Mouse (Mus musculus) embryonic facial prominence, embryonic 14.5 days (tissue): ENCODE data around the gene Usp1. TPM values are rescaled to one million over a fixed set of nuclear protein-coding genes. Genes with fewer than 3 reads are reported as not detected.
A peak's percentile ranks its signal among the peaks of the same experiment; 100 is the strongest.

Experiments
- ATAC-seq: fragments of 200-750 bp; cut with Nextera tagmentation; 2 replicates; pipeline ENCODE4 v1.8.0; 2017; ENCODE audit warnings: low read depth, moderate number of reproducible peaks, moderate TSS enrichment
- DNase-seq: peaks from one replicate; pipeline ENCODE4 v3.0.0-alpha.2; 2015; ENCODE audit warnings: low spot score
- H3K27ac ChIP-seq: fragments of 300-500 bp; sonication (generic); replicated peaks from 2 replicates; pipeline ENCODE4 v1.5.1; 2014; ENCODE audit warnings: low read depth, mild to moderate bottlenecking, low read length, moderate library complexity
- H3K27me3 ChIP-seq: fragments of 300-500 bp; sonication (generic); replicated peaks from 2 replicates; pipeline ENCODE4 v1.6.1; 2014; ENCODE audit warnings: low read length; ENCODE audit not compliant: control insufficient read depth, insufficient read depth
- H3K36me3 ChIP-seq: fragments of 300-500 bp; sonication (generic); 2 replicates; pipeline ENCODE4 v1.6.1; 2014; ENCODE audit warnings: low read length, mixed read lengths; ENCODE audit not compliant: control insufficient read depth, insufficient read depth
- H3K4me1 ChIP-seq: fragments of 300-500 bp; sonication (generic); 2 replicates; pipeline ENCODE4 v1.6.1; 2014; ENCODE audit warnings: antibody characterized with exemption, low read length; ENCODE audit not compliant: control insufficient read depth, insufficient read depth
- H3K4me2 ChIP-seq: fragments of 300-500 bp; sonication (generic); 2 replicates; pipeline ENCODE4 v1.6.1; 2014; ENCODE audit warnings: low read depth, mild to moderate bottlenecking, low read length, moderate library complexity, mixed read lengths
- H3K4me3 ChIP-seq: fragments of 300-500 bp; sonication (generic); 2 replicates; pipeline ENCODE4 v1.5.1; 2014; ENCODE audit warnings: low read depth, mild to moderate bottlenecking, low read length
- H3K9ac ChIP-seq: fragments of 300-500 bp; sonication (generic); 2 replicates; pipeline ENCODE4 v1.6.1; 2014; ENCODE audit warnings: low read depth, mild to moderate bottlenecking, low read length, moderate library complexity, mixed read lengths
- H3K9me3 ChIP-seq: fragments of 300-500 bp; sonication (generic); 2 replicates; pipeline ENCODE4 v1.6.1; 2016; ENCODE audit warnings: low read length; ENCODE audit not compliant: control insufficient read depth
- WGBS: fragments of 180-500 bp; shearing (Covaris S2); extraction: QIAGEN DNeasy Blood & Tissue Kit; methylation state at CpG from one replicate; pipeline ENCODE4 v1.1.7; 2014; 5-methylcytosine and 5-hydroxymethylcytosine counted together
- polyA plus RNA-seq: library from polyadenylated mRNA; unstranded; fragments of >200 nt; fragmentation: Nextera tagmentation; extraction: Ambion mirVana; gene quantifications from 2 replicates; pipeline ENCODE4 v1.2.1, GENCODE M21; 2014

Usp1 gene
- 95.2 and 97.5 TPM in 2 replicates for polyA plus RNA-seq

DNA sequence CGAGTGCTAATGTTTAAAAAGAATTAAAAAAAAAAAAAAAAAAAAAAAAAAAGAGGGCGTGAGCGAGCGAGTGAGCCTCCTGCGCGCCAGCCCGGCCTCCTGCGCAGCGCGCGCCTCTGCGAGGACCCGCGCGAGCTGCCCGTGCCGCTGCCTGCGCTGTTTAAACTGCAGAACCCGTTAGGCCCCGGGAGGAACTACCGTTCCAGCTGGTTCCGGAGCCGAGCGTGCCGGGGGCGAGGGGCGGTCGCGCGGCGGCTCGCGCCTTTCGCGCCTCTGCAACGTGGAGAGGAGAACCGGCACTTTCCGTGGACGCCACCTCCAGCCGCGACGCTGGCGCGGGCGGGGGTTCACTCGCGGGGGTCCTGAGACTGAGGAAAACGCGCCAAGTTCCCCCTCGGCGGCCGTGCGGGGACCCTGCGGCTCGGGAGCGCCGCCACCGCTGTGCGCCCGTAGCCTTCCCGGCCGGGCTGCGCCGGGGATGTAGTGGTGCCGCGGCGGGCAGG, at the start of gene Usp1:
Gene Usp1 (plus strand): TSS at position 243 of the 503 bp plus-strand sequence.
- peak; percentile 89 for DNase-seq
- peak; percentile 51 for ATAC-seq
- H3K9me3 ChIP-seq = peaks cover 9% of the 10 kb centered on the region; the same call in 1 of the 2 replicates
- H3K4me2 ChIP-seq = peak within 1 kb of the TSS; percentile 86
- under 1% methylated on average over 32 of the region's 67 CpGs for WGBS
- H3K4me3 ChIP-seq = peak within 1 kb of the TSS; percentile 93
- H3K4me1 ChIP-seq = peaks cover 13% of the 10 kb centered on the region
- peaks cover 1% of the 10 kb centered on the region for H3K36me3 ChIP-seq
- H3K27ac ChIP-seq = peak within 1 kb of the TSS; percentile 100
- H3K27me3 ChIP-seq = no peaks in the 10 kb centered on the region
- H3K9ac ChIP-seq = peak within 1 kb of the TSS; percentile 96

DNA sequence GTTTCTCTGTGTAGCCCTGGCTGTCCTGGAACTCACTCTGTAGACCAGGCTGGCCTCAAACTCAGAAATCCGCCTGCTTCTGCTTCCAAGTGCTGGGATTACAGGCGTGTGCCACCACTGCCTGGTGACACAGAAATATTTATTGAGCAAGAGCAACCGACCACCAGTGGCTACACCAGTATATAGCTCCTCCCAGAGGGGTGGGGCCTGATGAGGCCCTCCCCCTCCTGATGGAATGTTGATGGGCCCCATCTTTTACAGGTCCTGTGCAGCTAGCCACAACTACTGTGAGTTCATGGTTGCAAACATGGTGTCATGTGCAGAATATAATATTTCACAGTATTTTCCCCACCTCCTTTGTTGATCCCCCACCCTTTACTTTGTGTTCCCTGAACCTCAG, 40.9 kb upstream of the Usp1 start:
- no peaks in the 10 kb centered on the region for H3K27me3 ChIP-seq
- H3K27ac ChIP-seq = no peak overlapping the region
- H3K4me2 ChIP-seq = no peak overlapping the region
- no peak for DNase-seq
- WGBS = 75% methylated on average over 3 of the region's 3 CpGs
- no peaks in the 10 kb centered on the region for H3K9me3 ChIP-seq
- no peak overlapping the region for H3K4me3 ChIP-seq
- no peak overlapping the region for H3K9ac ChIP-seq
- ATAC-seq = no peak
- H3K4me1 ChIP-seq = no peaks in the 10 kb centered on the region
- H3K36me3 ChIP-seq = no peaks in the 10 kb centered on the region

DNA sequence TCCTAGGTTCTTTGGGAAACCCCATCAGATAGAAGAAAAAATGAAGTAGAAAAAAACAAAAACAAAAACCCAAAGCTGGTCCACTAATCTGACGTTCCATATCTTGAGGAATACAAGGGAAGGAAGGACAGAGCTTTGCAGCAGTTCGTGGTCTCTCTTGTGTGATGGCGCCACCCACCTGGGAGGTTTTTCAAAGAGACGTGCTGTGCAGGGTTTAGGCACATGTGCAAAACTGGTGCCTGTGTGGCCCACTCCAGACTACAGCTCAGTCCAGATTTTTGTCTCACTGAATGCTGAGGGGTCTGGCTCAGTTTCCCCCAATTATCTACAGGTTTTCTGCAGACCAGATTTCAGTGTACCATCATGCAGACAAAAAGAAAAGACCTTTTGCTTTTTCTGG, 37.2 kb upstream of the Usp1 start:
- H3K4me3 ChIP-seq = no peak overlapping the region
- DNase-seq (no peak), ATAC-seq (no peak)
- no peaks in the 10 kb centered on the region for H3K36me3 ChIP-seq
- WGBS = 70% methylated on average over 4 of the region's 4 CpGs
- H3K4me1 ChIP-seq = no peaks in the 10 kb centered on the region
- no peaks in the 10 kb centered on the region for H3K9me3 ChIP-seq
- no peak overlapping the region for H3K9ac ChIP-seq
- no peaks in the 10 kb centered on the region for H3K27me3 ChIP-seq
- H3K27ac ChIP-seq = no peak overlapping the region
- H3K4me2 ChIP-seq = no peak overlapping the region

DNA sequence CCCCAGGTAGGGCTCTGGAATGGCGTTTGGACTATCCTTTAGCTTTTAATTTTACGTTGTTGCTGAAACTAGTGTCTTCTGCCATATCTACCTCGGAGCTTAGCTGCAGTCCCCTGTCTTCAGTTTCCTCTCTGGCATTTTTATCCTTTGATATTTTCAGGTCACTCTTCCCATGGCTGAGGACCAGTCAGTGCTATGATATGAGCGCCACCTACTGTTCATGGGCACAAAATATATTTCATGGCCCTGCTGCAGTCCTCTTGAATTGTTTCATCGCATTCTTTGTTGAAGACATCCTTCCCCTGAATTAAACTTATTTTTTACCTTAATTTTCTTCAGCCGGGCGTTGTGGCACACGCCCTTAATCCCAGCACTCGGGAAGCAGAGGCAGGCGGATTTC, 36.5 kb upstream of the Usp1 start:
- Histone ChIP-seq H3K27ac (no peak overlapping the region), H3K27me3 (no peaks in the 10 kb centered on the region), H3K36me3 (no peaks in the 10 kb centered on the region), H3K4me3 (no peak overlapping the region), H3K4me2 (no peak overlapping the region), H3K9ac (no peak overlapping the region), H3K9me3 (no peaks in the 10 kb centered on the region), H3K4me1 (no peaks in the 10 kb centered on the region)
- peak; percentile 85 for DNase-seq
- ATAC-seq = peak; percentile 74
- WGBS = 17% methylated on average over 10 of the region's 10 CpGs

DNA sequence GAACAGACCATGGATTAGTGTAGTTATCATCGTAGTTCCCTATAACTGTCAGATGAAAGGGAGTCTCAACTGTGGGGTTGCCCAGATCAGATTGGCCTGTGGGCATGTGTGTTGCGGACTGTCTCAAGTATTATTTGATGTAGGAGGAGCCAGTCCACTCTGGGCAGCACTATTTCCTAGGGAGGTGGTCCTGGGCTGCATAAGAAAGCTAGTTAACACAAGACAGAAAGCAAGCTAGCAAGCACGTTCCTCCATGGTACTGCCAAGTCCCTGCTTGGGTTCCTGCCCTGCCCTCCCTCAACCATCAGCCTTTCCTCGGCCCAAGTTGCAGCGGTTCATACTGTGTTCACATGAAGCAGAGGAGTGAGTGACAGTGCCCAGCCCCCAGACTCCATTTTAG, 13.4 kb upstream of the Usp1 start:
- no peak for DNase-seq
- ATAC-seq = no peak
- no peaks in the 10 kb centered on the region for H3K27me3 ChIP-seq
- no peak overlapping the region for H3K4me3 ChIP-seq
- no peaks in the 10 kb centered on the region for H3K4me1 ChIP-seq
- no peak overlapping the region for H3K9ac ChIP-seq
- H3K9me3 ChIP-seq = no peaks in the 10 kb centered on the region
- H3K4me2 ChIP-seq = no peak overlapping the region
- H3K36me3 ChIP-seq = no peaks in the 10 kb centered on the region
- 82% methylated on average over 5 of the region's 5 CpGs for WGBS
- no peak overlapping the region for H3K27ac ChIP-seq

DNA sequence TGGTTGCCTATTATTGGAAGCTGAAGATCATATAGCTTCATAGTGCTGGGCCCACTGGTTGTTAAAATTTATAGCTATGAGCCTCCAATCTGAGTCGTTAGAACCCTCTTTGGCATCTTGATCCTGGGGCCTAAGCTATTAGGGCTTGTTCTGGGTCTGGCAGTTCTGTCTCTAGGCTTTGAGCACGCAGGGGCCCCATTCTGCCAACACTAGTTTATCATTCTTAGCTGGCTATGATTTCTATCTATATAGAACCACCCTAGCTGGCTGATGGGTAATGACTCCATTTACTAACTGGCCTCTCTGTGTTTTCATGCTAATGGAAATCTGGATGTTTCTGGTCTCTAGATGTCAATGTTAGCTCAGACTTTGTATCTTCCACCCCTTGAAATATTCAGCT, 5.9 kb upstream of the Usp1 start:
- Histone ChIP-seq H3K4me2 (no peak overlapping the region), H3K27me3 (no peaks in the 10 kb centered on the region), H3K36me3 (no peaks in the 10 kb centered on the region), H3K4me3 (no peak overlapping the region), H3K9ac (no peak overlapping the region), H3K27ac (no peak overlapping the region), H3K4me1 (peaks cover 4% of the 10 kb centered on the region; the same call in 1 of the 2 replicates), H3K9me3 (peaks cover 9% of the 10 kb centered on the region; the same call in 1 of the 2 replicates)
- DNase-seq (no peak), ATAC-seq (no peak)
- 65% methylated on average over 2 of the region's 2 CpGs for WGBS

DNA sequence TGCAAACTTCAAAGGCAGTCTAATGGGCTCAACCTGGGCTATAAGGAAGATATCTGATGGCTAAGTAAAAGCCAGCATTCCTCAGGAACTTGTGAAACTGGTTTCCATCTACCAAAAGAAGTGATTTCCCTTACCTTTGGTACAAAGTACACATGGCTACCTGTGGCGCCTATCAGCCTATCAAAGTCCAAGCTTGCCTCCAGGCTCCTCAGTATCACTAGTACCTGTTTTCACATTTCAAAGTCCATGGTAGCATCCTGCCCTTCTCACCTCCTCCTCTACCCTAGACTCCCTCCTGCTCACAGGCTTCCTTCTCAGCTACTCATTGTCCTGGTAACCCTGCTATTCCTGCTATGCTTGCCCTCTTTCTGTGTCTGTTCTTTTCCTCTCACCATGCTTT, 5.4 kb upstream of the Usp1 start:
- Histone ChIP-seq H3K9me3 (peaks cover 9% of the 10 kb centered on the region; the same call in 1 of the 2 replicates), H3K27ac (no peak overlapping the region), H3K4me1 (peaks cover 4% of the 10 kb centered on the region; the same call in 1 of the 2 replicates), H3K36me3 (no peaks in the 10 kb centered on the region), H3K4me3 (no peak overlapping the region), H3K4me2 (no peak overlapping the region), H3K27me3 (no peaks in the 10 kb centered on the region), H3K9ac (no peak overlapping the region)
- WGBS = 73% methylated on average over 1 of the region's 1 CpGs
- ATAC-seq = no peak
- DNase-seq = no peak

DNA sequence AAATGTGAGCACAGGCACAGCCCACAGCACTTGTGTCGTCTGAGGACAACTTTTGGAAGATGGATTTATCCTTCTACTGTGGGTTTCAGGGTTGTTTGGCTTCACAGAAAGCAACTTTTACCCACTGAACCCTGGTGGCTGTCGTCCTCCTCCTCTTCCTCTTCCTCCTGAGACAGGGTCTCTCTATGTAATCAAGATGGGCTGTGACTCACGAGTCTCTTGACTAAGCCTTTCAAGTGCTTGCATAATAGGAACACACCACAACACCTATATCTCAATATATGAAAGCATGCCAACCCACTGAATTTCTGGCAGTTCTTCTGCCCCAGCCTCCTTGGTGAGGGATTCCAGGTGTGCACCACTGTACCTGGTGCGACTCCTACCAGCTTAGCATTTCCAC, 2.7 kb upstream of the Usp1 start:
- ATAC-seq (no peak), DNase-seq (no peak)
- Histone ChIP-seq H3K9ac (no peak overlapping the region), H3K4me2 (no peak overlapping the region), H3K4me1 (peaks cover 8% of the 10 kb centered on the region), H3K36me3 (no peaks in the 10 kb centered on the region), H3K27me3 (no peaks in the 10 kb centered on the region), H3K9me3 (peaks cover 9% of the 10 kb centered on the region; the same call in 1 of the 2 replicates), H3K27ac (no peak overlapping the region), H3K4me3 (no peak overlapping the region)
- 86% methylated on average over 4 of the region's 4 CpGs for WGBS

DNA sequence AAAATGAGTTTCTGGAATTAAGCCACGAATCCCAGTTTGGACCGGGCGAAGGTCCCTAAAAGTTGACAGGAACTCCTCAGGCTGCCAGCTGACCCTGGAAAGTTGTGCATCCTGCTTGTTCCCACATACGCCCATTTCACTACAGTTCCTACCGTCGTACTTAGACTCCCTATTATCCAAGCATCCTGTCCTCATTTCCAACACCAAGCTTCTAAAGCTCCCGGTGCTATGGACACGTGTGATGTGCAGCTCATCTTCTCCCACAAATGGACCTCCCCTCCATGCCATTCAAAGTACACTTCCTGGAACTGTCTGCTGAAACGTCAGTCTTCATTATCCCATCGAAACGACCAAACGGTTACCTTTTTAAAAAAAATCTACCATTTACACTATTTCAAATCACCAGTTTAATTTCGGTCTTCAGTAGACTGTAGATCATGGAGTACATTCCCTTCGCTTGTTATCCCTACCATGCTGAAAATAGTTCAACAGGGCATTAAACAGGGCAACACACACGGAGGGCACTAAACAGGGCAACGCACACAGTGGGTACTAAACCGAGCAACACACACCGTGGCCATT, 1.5 kb upstream of the Usp1 start:
- peaks cover 9% of the 10 kb centered on the region; the same call in 1 of the 2 replicates for H3K9me3 ChIP-seq
- H3K4me2 ChIP-seq = peak overlapping the region; percentile 86
- DNase-seq (peak; percentile 46), ATAC-seq (no peak; the same call in 1 of the 2 replicates)
- no peaks in the 10 kb centered on the region for H3K36me3 ChIP-seq
- 13% methylated on average over 18 of the region's 18 CpGs for WGBS
- peak overlapping the region; percentile 100 for H3K27ac ChIP-seq
- H3K9ac ChIP-seq = peak overlapping the region; percentile 76
- H3K27me3 ChIP-seq = no peaks in the 10 kb centered on the region
- H3K4me3 ChIP-seq = peak overlapping the region; percentile 93
- peaks cover 13% of the 10 kb centered on the region for H3K4me1 ChIP-seq
